Mouse (Mus musculus) stomach, embryonic 14.5 days (tissue): ENCODE data around the gene Dmrt2. TPM values are rescaled to one million over a fixed set of nuclear protein-coding genes. Genes with fewer than 3 reads are reported as not detected.

Experiments
- ATAC-seq: fragments of 200-750 bp; cut with Nextera tagmentation; 2 replicates; pipeline ENCODE4 v1.8.0; 2017; ENCODE audit warnings: low read depth, moderate TSS enrichment; ENCODE audit not compliant: insufficient number of reproducible peaks, insufficient read depth, low FRiP score
- H3K27ac ChIP-seq: fragments of 300-500 bp; sonication (generic); 2 replicates; pipeline ENCODE4 v1.5.1; 2014; ENCODE audit warnings: mild to moderate bottlenecking, low read length, moderate library complexity, mixed read lengths
- H3K27me3 ChIP-seq: fragments of 300-500 bp; sonication (generic); 2 replicates; pipeline ENCODE4 v1.6.1; 2014; ENCODE audit warnings: low read length, control low read depth, mixed read lengths; ENCODE audit not compliant: control insufficient read depth, insufficient read depth
- H3K36me3 ChIP-seq: fragments of 300-500 bp; sonication (generic); 2 replicates; pipeline ENCODE4 v1.6.1; 2014; ENCODE audit warnings: mild to moderate bottlenecking, control low read depth, low read length, moderate library complexity, mixed read lengths; ENCODE audit not compliant: control insufficient read depth, insufficient read depth
- H3K4me1 ChIP-seq: fragments of 300-500 bp; sonication (generic); 2 replicates; pipeline ENCODE4 v1.6.1; 2014; ENCODE audit warnings: low read length, control low read depth, mixed read lengths; ENCODE audit not compliant: control insufficient read depth, insufficient read depth
- H3K4me2 ChIP-seq: fragments of 300-500 bp; sonication (generic); replicated peaks from 2 replicates; pipeline ENCODE4 v1.6.1; 2014; ENCODE audit warnings: low read depth, low read length, control low read depth
- H3K4me3 ChIP-seq: fragments of 300-500 bp; sonication (generic); 2 replicates; pipeline ENCODE4 v1.5.1; 2014; ENCODE audit warnings: low read depth, low read length, control low read depth
- H3K9ac ChIP-seq: fragments of 300-500 bp; sonication (generic); replicated peaks from 2 replicates; pipeline ENCODE4 v1.6.1; 2014; ENCODE audit warnings: low read depth, mild to moderate bottlenecking, control low read depth, low read length, moderate library complexity, mixed read lengths
- H3K9me3 ChIP-seq: fragments of 300-500 bp; sonication (generic); 2 replicates; pipeline ENCODE4 v1.6.1; 2016; ENCODE audit warnings: low read depth, low read length, control low read depth; ENCODE audit not compliant: control insufficient read depth
- WGBS: fragments of 180-500 bp; shearing (Covaris S2); extraction: QIAGEN DNeasy Blood & Tissue Kit; methylation state at CpG from one replicate; pipeline ENCODE4 v1.1.7; 2014; 5-methylcytosine and 5-hydroxymethylcytosine counted together
- polyA plus RNA-seq: library from polyadenylated mRNA; unstranded; fragments of >200 nt; fragmentation: Nextera tagmentation; extraction: Ambion mirVana; gene quantifications from 2 replicates; pipeline ENCODE4 v1.2.1, GENCODE M21; 2014

Gene Dmrt2
- polyA plus RNA-seq, result 1.9 and 2.1 TPM in 2 replicates

- Histone ChIP-seq H3K27ac (no peak within 1 kb of the TSS), H3K4me3 (peak within 1 kb of the TSS; percentile 26), H3K27me3 (peaks cover 63% of the 10 kb centered on the region), H3K4me1 (0 out of 2 replicates have a peak, but pooled peaks cover 4% of the 10 kb centered on the region), H3K36me3 (no peaks in the 10 kb centered on the region), H3K9me3 (no peaks in the 10 kb centered on the region), H3K9ac (no peak within 1 kb of the TSS), H3K4me2 (peak within 1 kb of the TSS; percentile 68)
- under 1% methylated on average over 44 of the region's 44 CpGs for WGBS
- peak; percentile 95 for ATAC-seq
Observed at GRCm38 (mm10) chr19:25672101-25672950, at the start of gene Dmrt2. Gene Dmrt2, plus strand, starts transcription at chr19:25672411.

GRCm38 (mm10) chr19:25628490-25628889 lies 43.7 kb upstream of the Dmrt2 start:
- Histone ChIP-seq H3K27ac (no peak overlapping the region), H3K4me1 (no peaks in the 10 kb centered on the region), H3K9me3 (no peaks in the 10 kb centered on the region), H3K36me3 (no peaks in the 10 kb centered on the region), H3K27me3 (peaks cover 14% of the 10 kb centered on the region), H3K4me2 (no peak overlapping the region), H3K4me3 (no peak overlapping the region), H3K9ac (no peak overlapping the region)
- 11% methylated on average over 9 of the region's 9 CpGs for WGBS
- no peak for ATAC-seq

- no peaks in the 10 kb centered on the region for H3K36me3 ChIP-seq
- no peaks in the 10 kb centered on the region for H3K4me1 ChIP-seq
- H3K9ac ChIP-seq, result no peak overlapping the region
- H3K9me3 ChIP-seq, result no peaks in the 10 kb centered on the region
- no peak overlapping the region for H3K4me2 ChIP-seq
- no peak overlapping the region for H3K27ac ChIP-seq
- no peak for ATAC-seq
- H3K27me3 ChIP-seq, result no peaks in the 10 kb centered on the region
- no peak overlapping the region for H3K4me3 ChIP-seq
- WGBS, result 55% methylated on average over 5 of the region's 5 CpGs
Observed at GRCm38 (mm10) chr19:25635119-25635518, 37.1 kb upstream of the Dmrt2 start.

GRCm38 (mm10) chr19:25635622-25636244 lies 36.5 kb upstream of the Dmrt2 start:
- Histone ChIP-seq H3K9me3 (no peaks in the 10 kb centered on the region), H3K27ac (no peak overlapping the region), H3K4me1 (no peaks in the 10 kb centered on the region), H3K4me2 (peak overlapping the region; percentile 35), H3K36me3 (no peaks in the 10 kb centered on the region), H3K9ac (no peak overlapping the region), H3K27me3 (no peaks in the 10 kb centered on the region), H3K4me3 (peak overlapping the region; percentile 14; the same call in 1 of the 2 replicates)
- WGBS, result 11% methylated on average over 22 of the region's 22 CpGs
- no peak; the same call in 1 of the 2 replicates for ATAC-seq

GRCm38 (mm10) chr19:25638766-25639361 lies 33.3 kb upstream of the Dmrt2 start:
- no peaks in the 10 kb centered on the region for H3K27me3 ChIP-seq
- no peak overlapping the region for H3K4me3 ChIP-seq
- no peak overlapping the region for H3K27ac ChIP-seq
- H3K9ac ChIP-seq, result no peak overlapping the region
- no peaks in the 10 kb centered on the region for H3K36me3 ChIP-seq
- no peak overlapping the region for H3K4me2 ChIP-seq
- H3K4me1 ChIP-seq, result no peaks in the 10 kb centered on the region
- WGBS, result 73% methylated on average over 11 of the region's 11 CpGs
- H3K9me3 ChIP-seq, result no peaks in the 10 kb centered on the region
- ATAC-seq, result no peak

- H3K4me1 ChIP-seq, result no peaks in the 10 kb centered on the region
- H3K27ac ChIP-seq, result no peak overlapping the region
- no peaks in the 10 kb centered on the region for H3K27me3 ChIP-seq
- no peak overlapping the region for H3K4me3 ChIP-seq
- H3K4me2 ChIP-seq, result no peak overlapping the region
- H3K9me3 ChIP-seq, result no peaks in the 10 kb centered on the region
- H3K9ac ChIP-seq, result no peak overlapping the region
- WGBS, result 88% methylated on average over 6 of the region's 6 CpGs
- no peak for ATAC-seq
- no peaks in the 10 kb centered on the region for H3K36me3 ChIP-seq
Observed at GRCm38 (mm10) chr19:25641786-25642185, 30.4 kb upstream of the Dmrt2 start.

GRCm38 (mm10) chr19:25647136-25647535 lies 25.1 kb upstream of the Dmrt2 start:
- Histone ChIP-seq H3K9ac (no peak overlapping the region), H3K4me3 (no peak overlapping the region), H3K36me3 (no peaks in the 10 kb centered on the region), H3K27me3 (no peaks in the 10 kb centered on the region), H3K4me2 (no peak overlapping the region), H3K9me3 (no peaks in the 10 kb centered on the region), H3K27ac (no peak overlapping the region), H3K4me1 (no peaks in the 10 kb centered on the region)
- no peak for ATAC-seq
- 60% methylated on average over 3 of the region's 3 CpGs for WGBS

- ATAC-seq, result no peak
- WGBS, result 66% methylated on average over 4 of the region's 4 CpGs
Observed at GRCm38 (mm10) chr19:25648701-25649100, 23.5 kb upstream of the Dmrt2 start.

More at GRCm38 (mm10) chr19:25648701-25649100, 23.5 kb upstream of the Dmrt2 start:
- H3K4me3 ChIP-seq, result no peak overlapping the region
- H3K4me2 ChIP-seq, result no peak overlapping the region
- H3K4me1 ChIP-seq, result no peaks in the 10 kb centered on the region
- H3K27ac ChIP-seq, result no peak overlapping the region
- no peak overlapping the region for H3K9ac ChIP-seq
- no peaks in the 10 kb centered on the region for H3K36me3 ChIP-seq
- no peaks in the 10 kb centered on the region for H3K27me3 ChIP-seq
- no peaks in the 10 kb centered on the region for H3K9me3 ChIP-seq
